Comparison of ENCODE assay signal across 16 mouse cellular contexts in the genomic region with DNA sequence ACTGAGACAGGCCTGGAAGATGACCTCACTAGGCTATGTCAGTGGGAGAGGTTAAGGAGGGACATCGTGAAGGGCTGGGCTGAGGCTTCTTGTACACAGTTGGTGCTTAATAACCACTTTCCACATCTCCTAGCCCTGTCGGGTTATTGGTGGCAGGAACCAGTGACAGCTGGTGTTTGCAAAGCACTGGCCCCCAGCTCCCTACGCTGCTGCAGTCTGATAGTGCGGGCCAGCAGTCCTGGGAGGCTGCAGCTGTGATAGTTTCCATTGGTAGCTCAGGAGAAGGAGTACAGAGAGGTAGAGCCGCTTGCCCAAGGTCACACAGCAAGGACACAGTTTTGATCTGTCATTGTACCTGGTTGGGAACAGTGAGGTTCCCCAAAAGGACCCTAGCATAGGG. TPM values are rescaled to one million over a fixed set of nuclear protein-coding genes. Genes with fewer than 3 reads are reported as not detected.
DNase-seq lines count a peak whose midpoint lies in the region; ATAC-seq and TF ChIP-seq lines count a peak whose summit lies in the region.
"Had no signal": no experiment of that assay in that cellular context is flagged by ENCODE, and none has a peak within 500 bp of the region (broad histone marks: within the 10 kb centered on the region; RNA-seq: fewer than 3 reads in every experiment).

No protein-coding gene starts in this region.

- peak overlapping the region; percentile 50; the same call in 1 of the 2 replicates for H3K9ac ChIP-seq in heart, embryonic 12.5 days
- no peak overlapping the region for H3K9ac ChIP-seq in neural tube, embryonic 13.5 days
- H3K9ac ChIP-seq in liver, postnatal 0 days (replicated peaks), result no peak overlapping the region
- H3K9ac ChIP-seq in kidney, embryonic 16.5 days (replicated peaks; ENCODE audit: low read length), result no peak overlapping the region

- 43% methylated on average over 5 of the region's 5 CpGs for WGBS in heart, embryonic 12.5 days
- 70% methylated on average over 5 of the region's 5 CpGs for WGBS in neural tube, embryonic 13.5 days
- WGBS in liver, postnatal 0 days (ENCODE audit: insufficient replicate concordance), result 48% methylated on average over 5 of the region's 5 CpGs
- WGBS in kidney, embryonic 16.5 days, result 81% methylated on average over 5 of the region's 5 CpGs

- TF ChIP-seq CTCF in liver, postnatal 0 days (IDR thresholded peaks at IDR 0.05; ENCODE audit: low read depth), result no peak

- DNase-seq in heart, adult 11 months, result no peak
- DNase-seq in neural tube, embryonic 10.5 days (ENCODE audit: extremely low spot score, low spot score), result no peak
- DNase-seq in liver, postnatal 0 days, result no peak
- DNase-seq in kidney, postnatal 14 days, result no peak
- DNase-seq: B cell, adult 2 months; cerebellum, adult 11-12 months; kidney, adult 11 months had no signal

- H3K4me1 ChIP-seq in heart, embryonic 12.5 days (replicated peaks), result peaks cover 100% of the 10 kb centered on the region
- H3K4me1 ChIP-seq in neural tube, embryonic 13.5 days (replicated peaks), result peaks cover 61% of the 10 kb centered on the region
- peaks cover 88% of the 10 kb centered on the region for H3K4me1 ChIP-seq in liver, postnatal 0 days (ENCODE audit: insufficient read depth)
- H3K4me1 ChIP-seq in kidney, embryonic 16.5 days (ENCODE audit: insufficient read depth, low read length), result peaks cover 26% of the 10 kb centered on the region

- TF ChIP-seq EP300 in liver, postnatal 0 days (IDR thresholded peaks at IDR 0.05; ENCODE audit: low read depth), result peak; percentile 26; the same call in 1 of the 2 replicates

- H3K36me3 ChIP-seq in heart, embryonic 12.5 days, result peaks cover 28% of the 10 kb centered on the region
- no peaks in the 10 kb centered on the region for H3K36me3 ChIP-seq in neural tube, embryonic 13.5 days
- peaks cover 40% of the 10 kb centered on the region for H3K36me3 ChIP-seq in liver, postnatal 0 days (replicated peaks; ENCODE audit: insufficient read depth, low read length)
- H3K36me3 ChIP-seq in kidney, embryonic 16.5 days (ENCODE audit: insufficient read depth, low read length), result 0 out of 2 replicates have a peak, but pooled peaks cover 2% of the 10 kb centered on the region

- peak overlapping the region; percentile 96 for H3K27ac ChIP-seq in heart, embryonic 12.5 days (ENCODE audit: poor library complexity, severe bottlenecking)
- H3K27ac ChIP-seq in neural tube, embryonic 13.5 days (replicated peaks), result peak overlapping the region; percentile 6; the same call in 1 of the 2 replicates
- H3K27ac ChIP-seq in liver, postnatal 0 days (ENCODE audit: low read depth), result 0 out of 2 replicates have a peak overlapping the region, but pooled peaks have one; percentile 18
- H3K27ac ChIP-seq in kidney, embryonic 16.5 days (ENCODE audit: low read length), result no peak overlapping the region
- H3K27ac ChIP-seq: left cerebral cortex, adult 2 months; macrophage had no signal

- H3K4me3 ChIP-seq in heart, embryonic 12.5 days, result no peak overlapping the region
- H3K4me3 ChIP-seq in neural tube, embryonic 13.5 days, result no peak overlapping the region
- H3K4me3 ChIP-seq in liver, postnatal 0 days (ENCODE audit: low read depth, low read length), result no peak overlapping the region
- H3K4me3 ChIP-seq in kidney, embryonic 16.5 days (ENCODE audit: low read length), result no peak overlapping the region
- H3K4me3 ChIP-seq: left cerebral cortex, adult 2 months had no signal

- no peak overlapping the region for H3K4me2 ChIP-seq in heart, embryonic 12.5 days
- no peak overlapping the region for H3K4me2 ChIP-seq in neural tube, embryonic 13.5 days
- no peak overlapping the region for H3K4me2 ChIP-seq in liver, postnatal 0 days (ENCODE audit: low read depth, low read length)
- H3K4me2 ChIP-seq in kidney, embryonic 16.5 days (replicated peaks; ENCODE audit: low read depth, low read length), result no peak overlapping the region

- H3K9me3 ChIP-seq in heart, embryonic 12.5 days (replicated peaks), result no peaks in the 10 kb centered on the region
- H3K9me3 ChIP-seq in neural tube, embryonic 13.5 days, result no peaks in the 10 kb centered on the region
- H3K9me3 ChIP-seq in liver, postnatal 0 days (ENCODE audit: low read length), result no peaks in the 10 kb centered on the region
- no peaks in the 10 kb centered on the region for H3K9me3 ChIP-seq in kidney, embryonic 16.5 days (ENCODE audit: low read length)

- H3K27me3 ChIP-seq in heart, embryonic 12.5 days (replicated peaks), result no peaks in the 10 kb centered on the region
- H3K27me3 ChIP-seq in neural tube, embryonic 13.5 days, result no peaks in the 10 kb centered on the region; the same call in 1 of the 2 replicates
- H3K27me3 ChIP-seq in liver, postnatal 0 days (ENCODE audit: insufficient read depth, low read length), result no peaks in the 10 kb centered on the region
- H3K27me3 ChIP-seq in kidney, embryonic 16.5 days (ENCODE audit: insufficient read depth, low read length), result no peaks in the 10 kb centered on the region

- no peak for ATAC-seq in heart, embryonic 12.5 days (ENCODE audit: insufficient number of reproducible peaks, low FRiP score)
- no peak for ATAC-seq in neural tube, embryonic 13.5 days (ENCODE audit: low read depth)
- peak; percentile 46 for ATAC-seq in liver, postnatal 0 days
- ATAC-seq in kidney, embryonic 16.5 days (ENCODE audit: low FRiP score, low TSS enrichment), result no peak
- ATAC-seq in activated CD4-positive, CD25-positive, alpha-beta regulatory T cell, adult 4 months, result no peak

RNA-seq across cellular contexts. Expression of a gene that starts 19.9 kb away (rescaled TPM):
- polyA plus RNA-seq in heart, embryonic 12.5 days (2016; fragmentation: Nextera tagmentation; extraction: Ambion mirVana), result 8.0 and 9.2 TPM in 2 replicates
- 0.83 and 0.89 TPM in 2 replicates for polyA plus RNA-seq in neural tube, embryonic 13.5 days (2015; fragmentation: Nextera tagmentation; extraction: Ambion mirVana)
- 5.7 and 6.9 TPM in 2 replicates for polyA plus RNA-seq in liver, postnatal 0 days (2015; fragmentation: Nextera tagmentation; extraction: Ambion mirVana)
- polyA plus RNA-seq in kidney, embryonic 16.5 days (2015; fragmentation: Nextera tagmentation; extraction: Ambion mirVana), result 1.5 and 1.6 TPM in 2 replicates
- 1 to 10 TPM; 1.7 to 2.2 TPM for polyA plus RNA-seq in activated CD4-positive, CD25-positive, alpha-beta regulatory T cell, adult 4 months (2017; shearing (Covaris generic))

RNA-seq across cellular contexts. Expression of a gene that starts 58.7 kb away (rescaled TPM):
- polyA plus RNA-seq in heart, embryonic 12.5 days (2016; fragmentation: Nextera tagmentation; extraction: Ambion mirVana), result not detected in 2 replicates
- not detected in 2 replicates for polyA plus RNA-seq in neural tube, embryonic 13.5 days (2015; fragmentation: Nextera tagmentation; extraction: Ambion mirVana)
- polyA plus RNA-seq in liver, postnatal 0 days (2015; fragmentation: Nextera tagmentation; extraction: Ambion mirVana), result not detected in 2 replicates
- polyA plus RNA-seq in kidney, embryonic 16.5 days (2015; fragmentation: Nextera tagmentation; extraction: Ambion mirVana), result not detected in 2 replicates
- polyA plus RNA-seq in activated CD4-positive, CD25-positive, alpha-beta regulatory T cell, adult 4 months (2017; shearing (Covaris generic)), result not detected
- polyA plus RNA-seq: gonadal fat pad, adult 2 months; liver, adult 2 months; macrophage; neural tube, embryonic 14.5 days had no signal
